Mouse (Mus musculus) right cerebral cortex, postnatal 14 days (tissue): ENCODE results near the gene Mchr1.

Experiments
- DNase-seq: peaks from one replicate; pipeline ENCODE4 v3.0.0; 2022

The Mchr1 gene

DNA sequence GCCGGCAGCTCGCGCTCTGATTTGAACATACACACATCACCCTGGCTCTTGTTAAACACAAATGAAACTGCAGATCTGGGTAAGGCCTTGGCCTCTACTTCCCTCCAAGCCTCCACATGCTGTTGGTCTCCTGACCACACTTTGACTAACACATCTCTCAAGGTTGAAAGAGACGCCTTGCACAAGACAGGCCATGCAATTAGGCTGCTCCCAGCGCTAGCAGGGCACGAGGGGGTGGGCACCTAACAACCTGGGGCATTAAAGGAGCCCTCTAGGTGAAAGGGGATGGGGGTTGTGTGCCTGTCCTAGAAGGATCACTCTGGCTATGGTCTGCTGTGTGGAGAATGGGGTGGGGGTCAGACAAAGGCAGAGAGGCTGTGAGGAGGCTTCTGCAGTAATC, 43.4 kb downstream of the Mchr1 start:
- DNase-seq: no peak

DNA sequence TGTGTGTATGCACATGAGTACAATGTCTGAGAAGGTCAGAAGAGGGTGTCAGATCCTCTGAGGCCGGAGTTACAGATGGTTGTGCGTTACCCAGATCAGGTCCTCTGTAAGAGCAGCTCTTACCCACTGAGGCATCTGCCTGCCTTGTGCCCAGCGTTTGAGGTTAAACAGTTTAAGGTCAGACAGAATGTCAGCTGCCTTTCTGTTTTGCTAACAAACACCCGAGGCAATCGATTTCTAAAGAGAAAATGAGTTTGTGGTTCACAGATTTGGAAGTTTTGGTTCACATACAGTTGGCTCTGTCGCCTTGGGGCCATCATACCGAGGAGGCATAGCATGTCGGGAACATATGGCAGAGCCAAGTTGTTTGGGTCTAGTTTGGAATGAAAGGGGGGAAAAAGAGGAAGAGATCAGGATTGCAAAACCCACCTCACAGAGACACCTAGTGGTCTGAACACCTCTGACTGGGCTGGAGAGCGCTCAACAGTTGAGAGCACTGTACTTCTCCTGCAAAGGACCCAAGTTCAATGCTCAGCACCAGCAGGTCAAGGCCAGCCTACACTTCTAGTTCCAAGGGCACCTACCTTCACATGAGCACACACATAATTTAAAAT, 48.9 kb downstream of the Mchr1 start:
- no peak for DNase-seq
